Mouse (Mus musculus) stomach, postnatal 0 days (tissue): ENCODE measurements around the gene Cdkn2a.

Experiments
- CTCF ChIP-seq: IDR thresholded peaks from 2 replicates; pipeline ENCODE4 v1.5.1; 2016; ENCODE audit warnings: antibody characterized with exemption, low read depth, mild to moderate bottlenecking, moderate library complexity
- EP300 ChIP-seq: optimal IDR thresholded peaks from 2 replicates; pipeline ENCODE3; 2016; ENCODE audit warnings: antibody characterized with exemption

DNA sequence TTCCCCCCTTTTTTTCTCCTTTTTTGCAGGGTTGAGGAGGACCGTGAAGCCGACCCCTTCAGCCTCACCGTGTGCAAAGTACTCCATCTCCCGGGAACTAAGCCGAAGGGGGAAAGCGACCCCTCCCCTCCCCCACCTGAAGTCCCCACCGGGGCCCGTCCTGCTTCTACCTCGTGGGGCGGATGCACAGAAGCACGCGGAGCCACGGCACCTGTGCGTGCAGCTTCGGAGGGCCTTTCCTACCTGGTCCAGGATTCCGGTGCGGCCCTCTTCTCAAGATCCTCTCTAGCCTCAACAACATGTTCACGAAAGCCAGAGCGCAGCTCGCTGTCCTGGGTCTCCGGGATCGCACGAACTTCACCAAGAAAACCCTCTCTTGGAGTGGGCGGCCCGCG lies 365 bp downstream of the Cdkn2a start:
- no peak for TF ChIP-seq CTCF
- no peak for TF ChIP-seq EP300
